Mouse (Mus musculus): ENCODE data around the gene Agtrap. TPM values are rescaled to one million over a fixed set of nuclear protein-coding genes. Genes with fewer than 3 reads are reported as not detected.

Gene Agtrap
- total and polyA plus RNA-seq, 2 experiments from 2014 or later = 6.6 to 8.6 TPM

- H3K9ac ChIP-seq (replicated peaks; ENCODE audit: low read length, poor library complexity, severe bottlenecking) = no peak overlapping the region
- 69% methylated on average over 4 of the region's 4 CpGs for WGBS
- no peaks in the 10 kb centered on the region for H3K9me3 ChIP-seq (ENCODE audit: low read length)
- DNase-seq (ENCODE audit: low spot score) (no peak), ATAC-seq (ENCODE audit: low FRiP score) (no peak)
- TF ChIP-seq CTCF (IDR thresholded peaks at IDR 0.05) = no peak
- no peak overlapping the region for H3K4me2 ChIP-seq (ENCODE audit: low read depth, low read length, poor library complexity, severe bottlenecking)
- no peaks in the 10 kb centered on the region for H3K36me3 ChIP-seq (ENCODE audit: insufficient read depth, low read length)
- H3K4me3 ChIP-seq (ENCODE audit: low read depth, low read length) = no peak overlapping the region
- peaks cover 7% of the 10 kb centered on the region; the same call in 1 of the 2 replicates for H3K4me1 ChIP-seq (ENCODE audit: insufficient read depth, low read length)
- no peak overlapping the region for H3K27ac ChIP-seq (ENCODE audit: low read depth, low read length)
- H3K27me3 ChIP-seq (ENCODE audit: insufficient read depth, low read length) = no peaks in the 10 kb centered on the region
Observed at GRCm38 (mm10) chr4:148089166-148089565, 1.3 kb upstream of the Agtrap start.

DNA sequence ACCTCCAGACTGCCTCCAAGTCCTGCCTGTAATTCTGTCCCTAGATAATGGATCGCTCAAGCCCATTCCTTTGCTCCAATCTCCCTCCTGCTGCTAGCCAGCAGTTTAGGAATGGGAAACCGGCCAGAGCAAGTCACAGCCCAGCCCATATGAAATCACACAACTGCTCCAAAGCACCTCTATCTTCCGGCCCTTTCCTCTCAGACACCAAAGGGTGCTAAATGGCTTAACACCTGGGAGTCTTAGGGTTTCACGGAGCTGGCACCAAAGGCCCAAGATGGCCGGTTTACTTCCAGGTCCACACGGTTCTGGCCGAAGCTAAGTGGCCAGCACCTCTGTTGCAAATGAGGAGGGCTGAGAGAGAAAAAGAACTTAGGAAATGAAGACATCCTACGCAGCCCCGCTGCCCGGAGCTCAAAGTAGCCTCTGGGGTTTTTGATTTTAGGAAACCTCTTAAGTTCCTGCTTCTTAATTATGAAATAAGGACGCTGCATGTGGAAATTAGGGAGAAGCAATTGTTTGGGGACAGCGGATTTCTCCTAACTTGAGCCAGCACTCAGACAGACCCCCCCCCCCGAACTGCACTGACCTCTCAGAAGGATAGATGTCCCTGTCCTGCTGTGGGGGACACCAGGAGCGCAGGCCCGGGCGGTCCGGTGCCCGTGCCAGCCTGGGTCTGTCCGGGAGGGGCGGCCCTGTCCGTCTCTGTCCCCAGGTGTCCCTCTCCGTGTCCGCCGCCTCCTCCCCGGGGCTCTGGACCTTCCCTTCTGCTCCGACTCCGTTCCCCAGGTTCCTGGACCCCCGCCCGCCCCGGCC is 532 bp downstream of the Agtrap start:
- Histone ChIP-seq H3K27ac (ENCODE audit: low read depth, low read length) (peak overlapping the region; percentile 19; the same call in 1 of the 2 replicates), H3K36me3 (ENCODE audit: insufficient read depth, low read length) (no peaks in the 10 kb centered on the region), H3K4me2 (ENCODE audit: low read depth, low read length, poor library complexity, severe bottlenecking) (peak overlapping the region; percentile 65), H3K9me3 (ENCODE audit: low read length) (no peaks in the 10 kb centered on the region), H3K4me3 (ENCODE audit: low read depth, low read length) (peak overlapping the region; percentile 44), H3K9ac (replicated peaks; ENCODE audit: low read length, poor library complexity, severe bottlenecking) (peak overlapping the region; percentile 62), H3K4me1 (ENCODE audit: insufficient read depth, low read length) (peaks cover 7% of the 10 kb centered on the region; the same call in 1 of the 2 replicates), H3K27me3 (ENCODE audit: insufficient read depth, low read length) (no peaks in the 10 kb centered on the region)
- TF ChIP-seq CTCF (IDR thresholded peaks at IDR 0.05) = no peak
- DNase-seq (ENCODE audit: low spot score) = no peak
- 6% methylated on average over 22 of the region's 30 CpGs for WGBS
- peak; percentile 45 for ATAC-seq (ENCODE audit: low FRiP score)

GRCm38 (mm10) chr4:148085907-148086305 is 1.9 kb downstream of the Agtrap start:
- H3K4me1 ChIP-seq (ENCODE audit: insufficient read depth, low read length) = peaks cover 7% of the 10 kb centered on the region; the same call in 1 of the 2 replicates
- 65% methylated on average over 3 of the region's 3 CpGs for WGBS
- ATAC-seq (ENCODE audit: low FRiP score) (no peak), DNase-seq (ENCODE audit: low spot score) (no peak)
- no peaks in the 10 kb centered on the region for H3K27me3 ChIP-seq (ENCODE audit: insufficient read depth, low read length)
- H3K36me3 ChIP-seq (ENCODE audit: insufficient read depth, low read length) = no peaks in the 10 kb centered on the region
- H3K4me3 ChIP-seq (ENCODE audit: low read depth, low read length) = no peak overlapping the region
- no peak overlapping the region for H3K4me2 ChIP-seq (ENCODE audit: low read depth, low read length, poor library complexity, severe bottlenecking)
- H3K9ac ChIP-seq (replicated peaks; ENCODE audit: low read length, poor library complexity, severe bottlenecking) = no peak overlapping the region
- H3K27ac ChIP-seq (ENCODE audit: low read depth, low read length) = no peak overlapping the region
- H3K9me3 ChIP-seq (ENCODE audit: low read length) = no peaks in the 10 kb centered on the region
- no peak for TF ChIP-seq CTCF (IDR thresholded peaks at IDR 0.05)

DNA sequence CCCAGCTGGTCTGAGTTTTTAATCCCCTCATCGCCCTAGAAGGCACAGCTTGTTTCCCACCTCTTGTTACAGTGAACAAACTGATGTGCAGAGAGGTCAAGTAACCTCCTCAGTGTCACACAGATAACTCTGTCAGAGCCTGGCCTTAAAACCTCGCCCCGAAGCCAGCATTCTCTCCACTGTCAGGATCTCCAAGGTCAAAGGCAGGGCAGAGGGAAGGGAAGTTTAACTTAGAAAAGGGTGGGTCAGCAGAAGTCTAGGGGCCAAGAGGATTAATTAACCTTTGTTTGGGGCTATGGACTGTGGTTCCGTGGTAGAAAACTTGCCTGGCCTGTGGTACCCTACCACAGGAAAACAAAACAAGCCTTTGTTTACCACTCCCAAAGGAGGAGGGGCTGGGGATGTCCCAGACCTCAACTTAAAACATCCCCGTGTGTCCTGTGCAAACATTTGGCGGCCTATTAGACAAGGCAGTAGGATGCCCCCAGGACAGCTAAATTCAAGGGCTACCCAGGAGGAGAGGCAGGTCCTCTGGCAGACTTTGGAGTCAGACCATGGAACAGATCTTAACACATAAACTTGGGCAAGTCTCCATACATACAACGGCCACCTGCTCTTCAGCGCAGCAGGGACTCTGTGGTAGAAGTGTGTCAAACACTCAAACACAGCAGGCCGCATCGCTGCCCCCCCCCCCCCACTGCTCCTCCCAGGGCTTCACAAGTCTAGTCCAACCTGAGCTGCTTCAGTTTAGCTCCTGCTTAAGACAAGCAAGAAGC is 2.5 kb downstream of the Agtrap start:
- H3K9ac ChIP-seq (replicated peaks; ENCODE audit: low read length, poor library complexity, severe bottlenecking) = no peak overlapping the region
- TF ChIP-seq CTCF (IDR thresholded peaks at IDR 0.05) = no peak
- no peak overlapping the region for H3K27ac ChIP-seq (ENCODE audit: low read depth, low read length)
- H3K4me3 ChIP-seq (ENCODE audit: low read depth, low read length) = no peak overlapping the region
- H3K36me3 ChIP-seq (ENCODE audit: insufficient read depth, low read length) = no peaks in the 10 kb centered on the region
- H3K9me3 ChIP-seq (ENCODE audit: low read length) = no peaks in the 10 kb centered on the region
- H3K4me2 ChIP-seq (ENCODE audit: low read depth, low read length, poor library complexity, severe bottlenecking) = no peak overlapping the region
- ATAC-seq (ENCODE audit: low FRiP score) (no peak), DNase-seq (ENCODE audit: low spot score) (no peak)
- H3K27me3 ChIP-seq (ENCODE audit: insufficient read depth, low read length) = no peaks in the 10 kb centered on the region
- H3K4me1 ChIP-seq (ENCODE audit: insufficient read depth, low read length) = peaks cover 7% of the 10 kb centered on the region; the same call in 1 of the 2 replicates
- 49% methylated on average over 10 of the region's 10 CpGs for WGBS

DNA sequence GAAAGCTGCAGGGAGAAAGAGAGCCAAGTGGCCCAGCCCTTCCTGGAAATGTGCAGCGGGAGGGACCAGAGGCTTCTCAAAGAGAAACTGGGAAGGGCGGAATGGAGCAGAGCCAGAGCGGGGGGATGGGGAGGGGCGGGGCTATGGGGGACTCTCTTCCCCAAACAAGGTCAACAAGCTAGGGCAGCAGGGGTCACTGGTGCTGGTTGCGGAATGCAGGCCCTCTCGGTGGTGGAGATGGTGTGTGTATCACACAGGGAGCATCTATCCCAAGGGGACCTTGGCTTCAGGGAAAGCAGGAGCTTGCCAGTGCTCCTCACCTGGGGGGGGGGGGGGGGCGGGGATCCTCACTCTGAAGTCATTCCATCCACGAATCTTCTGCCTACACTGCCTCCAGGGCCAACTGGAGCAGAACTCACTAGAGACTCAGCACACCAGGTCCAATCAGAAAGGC is 3.5 kb downstream of the Agtrap start:
- Histone ChIP-seq H3K4me3 (ENCODE audit: low read depth, low read length) (no peak overlapping the region), H3K27ac (ENCODE audit: low read depth, low read length) (no peak overlapping the region), H3K4me1 (ENCODE audit: insufficient read depth, low read length) (peaks cover 7% of the 10 kb centered on the region; the same call in 1 of the 2 replicates), H3K27me3 (ENCODE audit: insufficient read depth, low read length) (no peaks in the 10 kb centered on the region), H3K36me3 (ENCODE audit: insufficient read depth, low read length) (no peaks in the 10 kb centered on the region), H3K9ac (replicated peaks; ENCODE audit: low read length, poor library complexity, severe bottlenecking) (no peak overlapping the region), H3K9me3 (ENCODE audit: low read length) (no peaks in the 10 kb centered on the region), H3K4me2 (ENCODE audit: low read depth, low read length, poor library complexity, severe bottlenecking) (no peak overlapping the region)
- 24% methylated on average over 8 of the region's 8 CpGs for WGBS
- no peak for TF ChIP-seq CTCF (IDR thresholded peaks at IDR 0.05)
- ATAC-seq (ENCODE audit: low FRiP score) (no peak), DNase-seq (ENCODE audit: low spot score) (no peak)
